Mouse (Mus musculus) forebrain, postnatal 0 days (tissue): Measurements from ENCODE around the gene Slc16a12. TPM values are rescaled to one million over a fixed set of nuclear protein-coding genes. Genes with fewer than 3 reads are reported as not detected.

Experiments
- ATAC-seq: fragments of 200-750 bp; cut with Nextera tagmentation; 2 replicates; pipeline ENCODE4 v1.8.0; 2017; ENCODE audit warnings: mild to moderate bottlenecking, moderate library complexity
- DNase-seq: peaks from one replicate; pipeline ENCODE4 v3.0.0-alpha.2; 2015
- H3K27ac ChIP-seq: fragments of 300-500 bp; sonication (generic); 2 replicates; pipeline ENCODE4 v1.5.1; 2014; ENCODE audit warnings: low read depth, mild to moderate bottlenecking, antibody characterized with exemption, low read length, moderate library complexity, mixed read lengths
- H3K27me3 ChIP-seq: fragments of 300-500 bp; sonication (generic); 2 replicates; pipeline ENCODE4 v1.6.1; 2014; ENCODE audit warnings: mild to moderate bottlenecking, low read length, mixed read lengths; ENCODE audit not compliant: insufficient read depth
- H3K36me3 ChIP-seq: fragments of 300-500 bp; sonication (generic); 2 replicates; pipeline ENCODE4 v1.6.1; 2014; ENCODE audit warnings: mild to moderate bottlenecking, moderate library complexity; ENCODE audit not compliant: insufficient read depth
- H3K4me1 ChIP-seq: fragments of 300-500 bp; sonication (generic); 2 replicates; pipeline ENCODE4 v1.6.1; 2014; ENCODE audit warnings: antibody characterized with exemption; ENCODE audit not compliant: insufficient read depth
- H3K4me2 ChIP-seq: fragments of 300-500 bp; sonication (generic); 2 replicates; pipeline ENCODE4 v1.6.1; 2014; ENCODE audit warnings: low read depth, mild to moderate bottlenecking, moderate library complexity
- H3K4me3 ChIP-seq: fragments of 300-500 bp; sonication (generic); 2 replicates; pipeline ENCODE4 v1.5.1; 2014; ENCODE audit warnings: low read depth, low read length, mixed read lengths
- H3K9ac ChIP-seq: fragments of 300-500 bp; sonication (generic); 2 replicates; pipeline ENCODE4 v1.6.1; 2014; ENCODE audit warnings: mild to moderate bottlenecking
- H3K9me3 ChIP-seq: fragments of 300-500 bp; sonication (generic); 2 replicates; pipeline ENCODE4 v1.6.1; 2016; ENCODE audit warnings: low read length
- CTCF ChIP-seq: sonication (generic); IDR thresholded peaks from 2 replicates; pipeline ENCODE4 v1.5.1; 2016; ENCODE audit warnings: antibody characterized with exemption, control low read depth, low read depth
- whole genome bisulfite sequencing: fragments of 180-500 bp; shearing (Covaris S2); extraction: QIAGEN DNeasy Blood & Tissue Kit; methylation state at CpG from one replicate; pipeline ENCODE4 v1.1.7; 2014; 5-methylcytosine and 5-hydroxymethylcytosine counted together
- polyA plus RNA-seq: library from polyadenylated mRNA; unstranded; fragments of >200 nt; fragmentation: Nextera tagmentation; extraction: Ambion mirVana; gene quantifications from 2 replicates; pipeline ENCODE4 v1.2.1, GENCODE M21; 2015
- total RNA-seq: library from RNA; depleted of rRNA; stranded (reverse); fragments of >200 nt; gene quantifications from 2 replicates; pipeline ENCODE4 v1.2.3, GENCODE M21; 2014

Slc16a12 gene
- total and polyA plus RNA-seq, 2 experiments from 2014 or later = 2.8 to 3.1 TPM

- Histone ChIP-seq H3K27ac (no peak overlapping the region), H3K4me2 (peak overlapping the region; percentile 99), H3K4me3 (peak overlapping the region; percentile 55), H3K9ac (peak overlapping the region; percentile 51; the same call in 1 of the 2 replicates), H3K27me3 (peaks cover 12% of the 10 kb centered on the region; the same call in 1 of the 2 replicates), H3K4me1 (peaks cover 4% of the 10 kb centered on the region; the same call in 1 of the 2 replicates), H3K36me3 (no peaks in the 10 kb centered on the region), H3K9me3 (no peaks in the 10 kb centered on the region)
- TF ChIP-seq CTCF = no peak
- ATAC-seq (peak; percentile 12; the same call in 1 of the 2 replicates), DNase-seq (peak; percentile 3)
- WGBS = 12% methylated on average over 9 of the region's 9 CpGs
These were observed 888 bp downstream of the Slc16a12 start for GRCm38 (mm10) chr19:34746201-34746600.

DNA sequence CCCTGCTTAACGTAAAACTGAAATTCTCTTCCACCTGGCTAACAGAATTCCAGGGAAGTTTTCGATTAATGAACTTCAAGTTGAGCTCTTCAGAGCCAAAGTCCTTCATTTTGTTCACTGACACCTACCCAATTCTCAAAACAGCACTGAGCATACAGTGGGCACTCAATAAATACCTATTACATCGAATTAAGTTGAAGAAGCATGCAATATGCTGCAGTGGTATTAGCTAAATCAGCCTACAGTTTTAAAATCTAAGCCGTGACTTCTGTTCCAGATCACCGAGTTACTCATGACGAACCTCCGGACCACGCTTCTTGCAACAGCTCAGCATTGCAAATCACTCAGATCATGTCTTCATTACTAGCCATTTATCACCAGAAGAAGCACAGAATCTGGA, 2.1 kb downstream of the Slc16a12 start:
- 90% methylated on average over 8 of the region's 8 CpGs for WGBS
- TF ChIP-seq CTCF = no peak

GRCm38 (mm10) chr19:34737916-34738315, 9.2 kb downstream of the Slc16a12 start:
- H3K9me3 ChIP-seq = no peaks in the 10 kb centered on the region
- no peak overlapping the region for H3K27ac ChIP-seq
- H3K27me3 ChIP-seq = no peaks in the 10 kb centered on the region
- H3K4me1 ChIP-seq = no peaks in the 10 kb centered on the region
- no peak for TF ChIP-seq CTCF
- ATAC-seq (no peak), DNase-seq (no peak)
- no peak overlapping the region for H3K9ac ChIP-seq
- no peak overlapping the region for H3K4me3 ChIP-seq
- 76% methylated on average over 3 of the region's 3 CpGs for WGBS
- no peak overlapping the region for H3K4me2 ChIP-seq
- H3K36me3 ChIP-seq = no peaks in the 10 kb centered on the region

More for the DNA sequence above, 2.1 kb downstream of the Slc16a12 start:
- no peak overlapping the region for H3K4me3 ChIP-seq
- ATAC-seq (no peak), DNase-seq (no peak)
- H3K27ac ChIP-seq = no peak overlapping the region
- H3K4me2 ChIP-seq = no peak overlapping the region
- H3K27me3 ChIP-seq = peaks cover 12% of the 10 kb centered on the region; the same call in 1 of the 2 replicates
- H3K36me3 ChIP-seq = no peaks in the 10 kb centered on the region
- H3K9me3 ChIP-seq = no peaks in the 10 kb centered on the region
- no peak overlapping the region for H3K9ac ChIP-seq
- peaks cover 4% of the 10 kb centered on the region; the same call in 1 of the 2 replicates for H3K4me1 ChIP-seq

DNA sequence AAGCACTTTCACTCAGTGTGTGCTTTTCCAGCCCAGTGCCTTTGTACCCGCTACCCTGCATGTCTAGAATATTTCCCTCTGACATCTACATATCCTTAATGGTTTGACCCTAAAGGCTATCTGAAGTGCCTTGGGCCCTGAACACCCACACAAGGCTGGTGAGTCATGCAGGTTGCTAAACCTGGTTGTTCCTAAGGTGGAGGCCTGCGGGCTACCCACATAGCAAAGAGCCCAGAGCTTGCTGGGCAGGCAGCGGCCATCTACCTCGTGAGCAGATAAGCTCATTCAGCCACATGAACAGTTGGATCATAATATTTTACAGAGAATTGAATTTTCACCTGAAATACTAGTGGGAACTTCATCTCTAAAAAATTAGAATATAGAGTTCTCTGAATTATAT, 11.2 kb downstream of the Slc16a12 start:
- DNase-seq (no peak), ATAC-seq (no peak)
- H3K4me3 ChIP-seq = no peak overlapping the region
- no peaks in the 10 kb centered on the region for H3K27me3 ChIP-seq
- H3K4me2 ChIP-seq = no peak overlapping the region
- no peak overlapping the region for H3K9ac ChIP-seq
- no peaks in the 10 kb centered on the region for H3K9me3 ChIP-seq
- H3K36me3 ChIP-seq = no peaks in the 10 kb centered on the region
- H3K4me1 ChIP-seq = no peaks in the 10 kb centered on the region
- TF ChIP-seq CTCF = no peak
- no peak overlapping the region for H3K27ac ChIP-seq
- WGBS = 93% methylated on average over 4 of the region's 4 CpGs

- Histone ChIP-seq H3K36me3 (no peaks in the 10 kb centered on the region), H3K4me2 (no peak overlapping the region), H3K9ac (no peak overlapping the region), H3K27me3 (no peaks in the 10 kb centered on the region), H3K27ac (no peak overlapping the region), H3K4me3 (no peak overlapping the region), H3K4me1 (no peaks in the 10 kb centered on the region), H3K9me3 (no peaks in the 10 kb centered on the region)
- 81% methylated on average over 3 of the region's 3 CpGs for WGBS
- no peak for TF ChIP-seq CTCF
- DNase-seq = no peak
- ATAC-seq = no peak
These were observed 14.1 kb downstream of the Slc16a12 start for GRCm38 (mm10) chr19:34733020-34733419.

DNA sequence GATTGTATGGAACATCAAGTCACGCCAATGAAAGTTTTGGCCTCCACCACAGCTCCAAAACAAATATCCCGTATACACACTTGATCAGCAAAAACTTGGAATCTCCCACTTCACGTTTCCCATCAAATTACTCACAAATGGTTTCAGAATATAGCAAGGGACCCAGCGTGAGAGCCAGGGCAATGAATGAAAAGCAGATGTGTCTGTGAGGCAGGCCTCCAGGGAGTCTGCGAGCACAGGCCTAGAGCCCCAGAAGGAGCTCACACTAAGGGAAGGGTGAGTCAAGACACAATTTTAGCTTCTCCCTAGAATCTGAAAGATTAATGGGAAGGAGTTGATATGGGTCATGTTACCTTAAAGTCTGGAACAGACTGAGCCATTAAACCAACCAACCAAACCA, 15.7 kb downstream of the Slc16a12 start:
- DNase-seq (no peak), ATAC-seq (no peak)
- Histone ChIP-seq H3K4me3 (no peak overlapping the region), H3K36me3 (no peaks in the 10 kb centered on the region), H3K27me3 (no peaks in the 10 kb centered on the region), H3K4me2 (no peak overlapping the region), H3K9me3 (no peaks in the 10 kb centered on the region), H3K9ac (no peak overlapping the region), H3K4me1 (no peaks in the 10 kb centered on the region), H3K27ac (no peak overlapping the region)
- no peak for TF ChIP-seq CTCF
- 80% methylated on average over 5 of the region's 5 CpGs for WGBS

- Histone ChIP-seq H3K36me3 (no peaks in the 10 kb centered on the region), H3K27ac (no peak overlapping the region), H3K9ac (no peak overlapping the region), H3K9me3 (no peaks in the 10 kb centered on the region), H3K4me3 (no peak overlapping the region), H3K4me1 (no peaks in the 10 kb centered on the region), H3K27me3 (no peaks in the 10 kb centered on the region), H3K4me2 (no peak overlapping the region)
- ATAC-seq = no peak
- DNase-seq = no peak
- WGBS = 96% methylated on average over 4 of the region's 4 CpGs
- no peak for TF ChIP-seq CTCF
These were observed 16.5 kb downstream of the Slc16a12 start for GRCm38 (mm10) chr19:34730584-34730983.
